Mouse (Mus musculus): Measurements from ENCODE around the gene Gfra4.

Gfra4 gene

GRCm38 (mm10) chr2:131042988-131043387 lies at the start of gene Gfra4:
Gene Gfra4, minus strand, starts transcription at chr2:131043088.
- DNase-seq = no peak

GRCm38 (mm10) chr2:131090852-131091251 lies 48.0 kb upstream of the Gfra4 start:
- no peak for DNase-seq

GRCm38 (mm10) chr2:131089634-131090033 lies 46.7 kb upstream of the Gfra4 start:
- no peak for DNase-seq

GRCm38 (mm10) chr2:131088581-131088980 lies 45.7 kb upstream of the Gfra4 start:
- DNase-seq = no peak

- no peak for DNase-seq
Measured at GRCm38 (mm10) chr2:131086667-131087390, 43.9 kb upstream of the Gfra4 start, which contains the start of gene Siglec1. Gene Siglec1, minus strand, starts transcription at chr2:131086765.

GRCm38 (mm10) chr2:131084206-131084605 lies 41.3 kb upstream of the Gfra4 start:
- DNase-seq = no peak

GRCm38 (mm10) chr2:131080507-131080906 lies 37.6 kb upstream of the Gfra4 start:
- no peak for DNase-seq

GRCm38 (mm10) chr2:131072536-131072935 lies 29.6 kb upstream of the Gfra4 start:
- DNase-seq = no peak

GRCm38 (mm10) chr2:131067481-131067880 lies 24.6 kb upstream of the Gfra4 start:
- DNase-seq = no peak

GRCm38 (mm10) chr2:131066342-131066741 lies 23.5 kb upstream of the Gfra4 start:
- DNase-seq = no peak

GRCm38 (mm10) chr2:131063404-131063864 lies 20.5 kb upstream of the Gfra4 start, which contains the start of gene Adam33:
Gene Adam33, minus strand, starts transcription at chr2:131063814.
- no peak for DNase-seq

GRCm38 (mm10) chr2:131061607-131062006 lies 18.7 kb upstream of the Gfra4 start:
- no peak for DNase-seq

- DNase-seq = no peak
Measured at GRCm38 (mm10) chr2:131060784-131061183, 17.9 kb upstream of the Gfra4 start.

- no peak for DNase-seq
Measured at GRCm38 (mm10) chr2:131059781-131060540, 17.1 kb upstream of the Gfra4 start.

GRCm38 (mm10) chr2:131059377-131059776 lies 16.5 kb upstream of the Gfra4 start:
- DNase-seq = no peak

- DNase-seq = no peak
Measured at GRCm38 (mm10) chr2:131058672-131059071, 15.8 kb upstream of the Gfra4 start.

GRCm38 (mm10) chr2:131056191-131056590 lies 13.3 kb upstream of the Gfra4 start:
- DNase-seq = peak in 1 of 2 experiments; percentile 12

GRCm38 (mm10) chr2:131055631-131056030 lies 12.7 kb upstream of the Gfra4 start:
- peak; percentile 68 to 72 for DNase-seq

GRCm38 (mm10) chr2:131054646-131055264 lies 11.9 kb upstream of the Gfra4 start:
- no peak for DNase-seq

- DNase-seq = peak in 1 of 2 experiments; percentile 7
Measured at GRCm38 (mm10) chr2:131053851-131054645, 11.2 kb upstream of the Gfra4 start.

GRCm38 (mm10) chr2:131052862-131053418 lies 10.1 kb upstream of the Gfra4 start:
- DNase-seq = no peak

- DNase-seq = no peak
Measured at GRCm38 (mm10) chr2:131052043-131052442, 9.2 kb upstream of the Gfra4 start.
